Mouse (Mus musculus) MEL (cell line): ENCODE measurements at regions not wholly inside any gene's neighbourhood (a gene's known extent, or its start where the extent isn't known, plus 50 kb on each side); places are given as distances from the start of the nearest gene placed in this dataset.

Experiments used
- DNase-seq: peaks from one replicate; pipeline ENCODE4 v3.0.0; 2011; ENCODE audit warnings: low read depth, low spot score
- H3K27ac ChIP-seq: 2 replicates; pipeline ENCODE4 v1.5.1; 2012; ENCODE audit warnings: low read depth, mild to moderate bottlenecking, control low read depth, low read length, moderate library complexity; ENCODE audit not compliant: control insufficient read depth
- H3K27me3 ChIP-seq, 2 experiments: fragments of 150-350 bp in 1 of 2; sonication (generic) in 1 of 2; 2 replicates each; pipeline ENCODE4 v1.6.1; 2012; ENCODE audit warnings: low read length in 2 of 2, mild to moderate bottlenecking in 2 of 2, improper control_type of control experiment in 1 of 2, moderate library complexity in 1 of 2; ENCODE audit not compliant: insufficient read depth in 2 of 2, control insufficient read depth in 1 of 2
- H3K36me3 ChIP-seq, 2 experiments: 2 replicates each; pipeline ENCODE4 v1.6.1; 2012 to 2014; ENCODE audit warnings: low read length in 2 of 2, improper control_type of control experiment in 1 of 2, inconsistent platforms in 1 of 2, mild to moderate bottlenecking in 1 of 2; ENCODE audit not compliant: insufficient read depth in 2 of 2, control insufficient read depth in 1 of 2
- H3K4me1 ChIP-seq, 2 experiments: fragments of 150-350 bp in 1 of 2; sonication (generic) in 1 of 2; 2 replicates each; pipeline ENCODE4 v1.6.1; 2012; ENCODE audit warnings: low read length in 2 of 2, improper control_type of control experiment in 1 of 2, mild to moderate bottlenecking in 1 of 2; ENCODE audit not compliant: insufficient read depth in 2 of 2, control insufficient read depth in 1 of 2
- H3K4me3 ChIP-seq, 2 experiments: fragments of 150-350 bp in 1 of 2; sonication (generic) in 1 of 2; 2 replicates each; pipeline ENCODE4 v1.5.1; 2012; ENCODE audit warnings: low read depth in 2 of 2, low read length in 2 of 2, mild to moderate bottlenecking in 2 of 2, moderate library complexity in 2 of 2, control low read depth in 1 of 2, improper control_type of control experiment in 1 of 2; ENCODE audit not compliant: control insufficient read depth in 1 of 2, insufficient read depth in 1 of 2
- H3K79me2 ChIP-seq: 2 replicates; pipeline ENCODE4 v1.6.1; 2012; ENCODE audit warnings: mild to moderate bottlenecking, low read length, moderate library complexity; ENCODE audit not compliant: control insufficient read depth, poor library complexity, insufficient read depth
- H3K9ac ChIP-seq: 2 replicates; pipeline ENCODE4 v1.6.1; 2012; ENCODE audit warnings: low read depth, mild to moderate bottlenecking, control low read depth, low read length, moderate library complexity; ENCODE audit not compliant: control insufficient read depth, poor library complexity, severe bottlenecking
- H3K9me3 ChIP-seq: fragments of 150-350 bp; sonication (generic); replicated peaks from 2 replicates; pipeline ENCODE4 v1.6.1; 2012; ENCODE audit warnings: mild to moderate bottlenecking, low read length, improper control_type of control experiment, moderate library complexity; ENCODE audit not compliant: insufficient read depth
- CHD1 ChIP-seq: IDR thresholded peaks from 2 replicates; pipeline ENCODE4 v1.6.1; 2012; ENCODE audit warnings: low read depth, mild to moderate bottlenecking, inconsistent platforms, low read length, improper control_type of control experiment
- E2F4 ChIP-seq: IDR thresholded peaks from 2 replicates; pipeline ENCODE4 v1.6.1; 2011; ENCODE audit warnings: low read depth, low read length, improper control_type of control experiment, borderline replicate concordance
- GATA1 ChIP-seq: IDR thresholded peaks from 2 replicates; pipeline ENCODE4 v1.6.1; 2011; ENCODE audit warnings: low read depth, low read length, improper control_type of control experiment
- MAZ ChIP-seq: IDR thresholded peaks from 2 replicates; pipeline ENCODE4 v1.6.1; 2012; ENCODE audit warnings: low read depth, mild to moderate bottlenecking, inconsistent platforms, low read length, improper control_type of control experiment
- MYB ChIP-seq: IDR thresholded peaks from 2 replicates; pipeline ENCODE4 v1.6.1; 2011; ENCODE audit warnings: mild to moderate bottlenecking, low read depth, low read length, improper control_type of control experiment
- NELFE ChIP-seq: IDR thresholded peaks from 2 replicates; pipeline ENCODE4 v1.6.1; 2011; ENCODE audit warnings: low read depth, low read length, improper control_type of control experiment
- SIN3A ChIP-seq: IDR thresholded peaks from 2 replicates; pipeline ENCODE4 v1.6.1; 2012; ENCODE audit warnings: low read length, improper control_type of control experiment, inconsistent platforms
- UBTF ChIP-seq: IDR thresholded peaks from 2 replicates; pipeline ENCODE4 v1.6.1; 2012; ENCODE audit warnings: low read depth, mild to moderate bottlenecking, inconsistent platforms, low read length, improper control_type of control experiment, moderate library complexity, borderline replicate concordance; ENCODE audit not compliant: insufficient read depth
- USF1 ChIP-seq: IDR thresholded peaks from 2 replicates; pipeline ENCODE4 v1.6.1; 2014; ENCODE audit warnings: low read depth, mild to moderate bottlenecking, inconsistent platforms, low read length, improper control_type of control experiment, moderate library complexity
- USF2 ChIP-seq, 2 experiments: IDR thresholded peaks; 2 replicates each; pipeline ENCODE4 v1.6.1; 2011 to 2012; ENCODE audit warnings: improper control_type of control experiment in 2 of 2, low read length in 2 of 2, borderline replicate concordance in 1 of 2, inconsistent platforms in 1 of 2, low read depth in 1 of 2, mild to moderate bottlenecking in 1 of 2; ENCODE audit not compliant: insufficient read depth in 1 of 2
- ZKSCAN1 ChIP-seq: IDR thresholded peaks from 2 replicates; pipeline ENCODE4 v1.6.1; 2012; ENCODE audit warnings: low read depth, mild to moderate bottlenecking, inconsistent platforms, low read length, improper control_type of control experiment, moderate library complexity
- ZNF384 ChIP-seq: IDR thresholded peaks from 2 replicates; pipeline ENCODE4 v1.6.1; 2012; ENCODE audit warnings: low read depth, mild to moderate bottlenecking, inconsistent platforms, low read length, improper control_type of control experiment

DNA sequence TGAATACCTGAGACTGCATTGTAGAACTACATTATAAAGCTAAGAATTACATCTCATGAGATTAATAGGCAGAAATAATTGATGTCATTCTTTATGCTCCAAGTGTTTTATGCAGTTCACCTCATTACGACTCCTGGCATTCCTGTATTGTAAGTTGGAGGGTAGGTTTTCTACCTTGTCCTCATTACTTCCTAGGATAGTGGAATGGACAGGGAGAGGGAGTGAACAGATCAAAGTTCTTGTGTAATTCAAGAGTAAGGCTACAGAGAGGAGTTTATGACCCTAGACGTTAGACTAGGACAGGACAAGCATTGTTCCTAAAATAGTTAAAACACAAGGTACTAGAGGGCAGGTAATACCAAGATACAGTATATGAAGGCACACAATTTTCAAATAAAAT is 901.3 kb downstream of the Jrkl start:
- TF ChIP-seq CHD1 (no peak), MYB (no peak), ZKSCAN1 (no peak), UBTF (no peak)
- TF ChIP-seq, all 39 proteins: peak for 0
- H3K4me1 ChIP-seq, result no peaks in the 10 kb centered on the region
- H3K36me3 ChIP-seq, result no peaks in the 10 kb centered on the region
- H3K4me3 ChIP-seq, result no peak overlapping the region
- no peaks in the 10 kb centered on the region for H3K27me3 ChIP-seq
- DNase-seq, result no peak
- no peaks in the 10 kb centered on the region for H3K9me3 ChIP-seq
- no peaks in the 10 kb centered on the region for H3K79me2 ChIP-seq
- no peak overlapping the region for H3K27ac ChIP-seq
- H3K9ac ChIP-seq, result no peak overlapping the region

- H3K9me3 ChIP-seq, result no peaks in the 10 kb centered on the region
Measured at GRCm38 (mm10) chr9:12341453-12341852, 904.2 kb downstream of the Jrkl start.

GRCm38 (mm10) chr9:12313517-12314075 is 932.0 kb downstream of the Jrkl start:
- H3K4me3 ChIP-seq, result peak overlapping the region in 1 of 2 experiments; percentile 8; a peak in 1 of 4 replicates
- H3K9me3 ChIP-seq, result no peaks in the 10 kb centered on the region
- H3K27me3 ChIP-seq, result no peaks in the 10 kb centered on the region; a peak in 1 of 4 replicates
- no peak overlapping the region for H3K9ac ChIP-seq
- H3K4me1 ChIP-seq, result no peaks in the 10 kb centered on the region; a peak in 1 of 4 replicates
- peaks cover 0 to 4% of the 10 kb centered on the region in 2 experiments; a peak in 1 of 4 replicates for H3K36me3 ChIP-seq
- no peak overlapping the region for H3K27ac ChIP-seq
- H3K79me2 ChIP-seq, result no peaks in the 10 kb centered on the region
- DNase-seq, result peak; percentile 15
- no peak for TF ChIP-seq NELFE
- TF ChIP-seq MAZ, result no peak
- TF ChIP-seq ZNF384, result no peak
- no peak for TF ChIP-seq GATA1
- no peak for TF ChIP-seq USF1

More at GRCm38 (mm10) chr9:12341453-12341852, 904.2 kb downstream of the Jrkl start:
- no peaks in the 10 kb centered on the region for H3K36me3 ChIP-seq
- H3K79me2 ChIP-seq, result no peaks in the 10 kb centered on the region
- TF ChIP-seq USF2 (IDR thresholded peaks at IDR 0.05; ENCODE audit: borderline replicate concordance in 1 of 2, insufficient read depth in 1 of 2, low read depth in 1 of 2, low read length in 2 of 2), result no peak
- no peak for TF ChIP-seq SIN3A
- TF ChIP-seq E2F4, result no peak
- H3K4me3 ChIP-seq, result no peak overlapping the region
- no peaks in the 10 kb centered on the region for H3K4me1 ChIP-seq
- no peak for DNase-seq
- H3K9ac ChIP-seq, result no peak overlapping the region
- no peaks in the 10 kb centered on the region for H3K27me3 ChIP-seq
- no peak overlapping the region for H3K27ac ChIP-seq
